Mouse (Mus musculus): ENCODE measurements around the gene Thbs2.

- no peak for TF ChIP-seq CTCF (conservative IDR thresholded peaks at IDR 0.05; ENCODE audit: insufficient read depth, insufficient read length, low read depth, low read length)
- TF ChIP-seq POLR2A (IDR thresholded peaks at IDR 0.05; ENCODE audit: low read depth, low read length): no peak
Measured at GRCm38 (mm10) chr17:14733027-14733426, 39.0 kb upstream of the Thbs2 start.

Data from kidney, adult 2 months (tissue).